Mouse (Mus musculus) megakaryocyte, embryonic 14.5 days (primary cell): ENCODE data around the gene Map7d3. TPM values are rescaled to one million over a fixed set of nuclear protein-coding genes. Genes with fewer than 3 reads are reported as not detected.

Experiments
- H3K27me3 ChIP-seq: replicated peaks from 2 replicates; pipeline ENCODE3; 2012; ENCODE audit warnings: inconsistent platforms
- H3K36me3 ChIP-seq: replicated peaks from 2 replicates; pipeline ENCODE3; 2012; ENCODE audit warnings: low read length, inconsistent platforms, mixed read lengths
- H3K4me1 ChIP-seq: 2 replicates; pipeline ENCODE4 v1.6.1; 2012; ENCODE audit warnings: inconsistent platforms
- H3K4me3 ChIP-seq: replicated peaks from 2 replicates; pipeline ENCODE3; 2012; ENCODE audit warnings: moderate library complexity, mild to moderate bottlenecking, inconsistent platforms
- H3K9me3 ChIP-seq: 2 replicates; pipeline ENCODE4 v1.6.1; 2012; ENCODE audit warnings: inconsistent platforms
- FLI1 ChIP-seq: IDR thresholded peaks from 2 replicates; pipeline ENCODE4 v1.6.1; 2012; ENCODE audit warnings: low read length, inconsistent platforms, mixed read lengths
- GATA1 ChIP-seq: IDR thresholded peaks from 3 replicates; pipeline ENCODE4 v1.6.1; 2012; ENCODE audit warnings: mixed read lengths, low read length, inconsistent platforms, borderline replicate concordance
- polyA plus RNA-seq: library from polyadenylated mRNA; stranded (reverse); fragments of >175 nt; gene quantifications from 2 replicates; pipeline ENCODE4 v1.2.3, GENCODE M21; 2012; ENCODE audit warnings: low replicate concordance; ENCODE audit not compliant: insufficient read depth

Map7d3 gene
- 0.37 TPM in 1 of 2 replicates, not detected in the other for polyA plus RNA-seq

GRCm38 (mm10) chrX:56821765-56822603, at the start of gene Map7d3:
TSS of gene Map7d3 (minus strand) at chrX:56822326.
- Histone ChIP-seq H3K4me1 (peaks cover 6% of the 10 kb centered on the region; the same call in 1 of the 2 replicates), H3K9me3 (no peaks in the 10 kb centered on the region), H3K27me3 (peaks cover 10% of the 10 kb centered on the region), H3K4me3 (peak within 1 kb of the TSS; percentile 91), H3K36me3 (no peaks in the 10 kb centered on the region)
- TF ChIP-seq FLI1 (no peak), GATA1 (no peak)

- Histone ChIP-seq H3K9me3 (no peaks in the 10 kb centered on the region), H3K4me3 (no peak within 1 kb of the TSS), H3K4me1 (no peaks in the 10 kb centered on the region), H3K36me3 (no peaks in the 10 kb centered on the region), H3K27me3 (peaks cover 2% of the 10 kb centered on the region)
- TF ChIP-seq FLI1 (no peak), GATA1 (no peak)
Observed at GRCm38 (mm10) chrX:56869863-56870262, 47.7 kb upstream of the Map7d3 start, which contains the start of gene Adgrg4. TSS of gene Adgrg4 (plus strand) at chrX:56870163.

- Histone ChIP-seq H3K9me3 (no peaks in the 10 kb centered on the region), H3K4me1 (peaks cover 3% of the 10 kb centered on the region; the same call in 1 of the 2 replicates), H3K36me3 (no peaks in the 10 kb centered on the region), H3K27me3 (peaks cover 9% of the 10 kb centered on the region), H3K4me3 (no peak overlapping the region)
- TF ChIP-seq FLI1 (no peak), GATA1 (no peak)
Observed at GRCm38 (mm10) chrX:56841255-56841654, 19.1 kb upstream of the Map7d3 start.

DNA sequence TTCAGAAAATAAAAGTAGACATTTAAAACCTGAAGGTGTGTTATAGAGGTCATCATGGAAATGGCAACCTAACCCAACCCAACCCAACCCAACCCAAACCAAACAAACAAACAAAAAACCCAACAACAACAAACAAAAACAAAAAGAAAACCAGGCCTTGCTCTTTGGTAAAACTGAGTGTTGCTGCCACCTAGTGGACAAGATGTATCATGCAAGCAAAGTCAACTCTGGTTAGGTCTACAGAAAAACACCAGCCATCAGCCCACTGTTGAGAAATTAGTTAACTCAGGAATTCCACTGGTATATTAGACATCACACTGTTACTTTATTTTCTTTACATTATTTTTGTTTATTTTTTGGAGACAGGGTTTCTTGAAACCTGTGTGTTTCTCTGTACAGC, 17.2 kb upstream of the Map7d3 start:
- H3K27me3 ChIP-seq: peaks cover 6% of the 10 kb centered on the region
- no peaks in the 10 kb centered on the region for H3K9me3 ChIP-seq
- no peak overlapping the region for H3K4me3 ChIP-seq
- no peak for TF ChIP-seq GATA1
- no peak for TF ChIP-seq FLI1
- H3K4me1 ChIP-seq: peaks cover 9% of the 10 kb centered on the region; the same call in 1 of the 2 replicates
- H3K36me3 ChIP-seq: no peaks in the 10 kb centered on the region

DNA sequence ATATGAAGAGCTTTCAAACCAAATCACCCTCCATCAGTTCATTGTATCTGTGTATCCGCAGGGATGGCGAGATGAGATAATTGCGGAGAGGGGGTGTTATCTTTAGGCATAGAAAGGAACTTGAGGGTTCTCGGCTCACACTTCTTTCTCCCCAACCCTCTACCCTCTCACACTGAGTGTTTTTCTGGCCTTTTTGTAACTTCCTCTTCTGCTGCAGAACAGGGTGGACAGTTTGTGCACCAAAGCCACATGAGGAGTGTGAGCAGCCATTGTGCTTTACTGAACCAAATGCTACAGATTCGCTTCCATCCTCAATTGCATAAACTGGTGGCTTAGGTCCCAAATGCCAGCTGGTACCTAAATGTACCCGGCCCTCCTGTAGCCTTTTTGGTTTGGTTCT, 13.7 kb upstream of the Map7d3 start:
- TF ChIP-seq GATA1 (no peak), FLI1 (no peak)
- H3K9me3 ChIP-seq: no peaks in the 10 kb centered on the region
- no peak overlapping the region for H3K4me3 ChIP-seq
- peaks cover 9% of the 10 kb centered on the region; the same call in 1 of the 2 replicates for H3K4me1 ChIP-seq
- peaks cover 6% of the 10 kb centered on the region for H3K27me3 ChIP-seq
- H3K36me3 ChIP-seq: no peaks in the 10 kb centered on the region

DNA sequence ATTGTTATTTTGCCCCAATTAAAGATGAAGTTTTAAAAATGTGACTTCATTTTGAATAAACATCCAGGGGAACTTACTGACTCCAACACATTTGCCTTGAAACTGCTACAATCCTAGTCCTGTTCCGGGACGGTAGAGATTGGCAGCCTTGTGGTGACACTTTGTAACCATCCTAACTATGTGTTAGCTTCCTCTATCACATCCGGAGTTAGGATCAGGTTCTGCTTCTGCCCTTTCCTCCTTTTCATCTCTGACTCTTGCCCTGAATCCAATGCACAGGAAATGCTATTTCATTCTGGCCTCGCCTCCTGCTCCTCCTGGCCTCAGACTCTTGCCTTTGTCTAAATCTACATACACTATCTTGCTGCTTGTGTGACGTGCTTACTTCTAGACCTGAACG, 5.4 kb upstream of the Map7d3 start:
- no peaks in the 10 kb centered on the region for H3K9me3 ChIP-seq
- H3K4me3 ChIP-seq: no peak overlapping the region
- TF ChIP-seq GATA1 (no peak), FLI1 (no peak)
- peaks cover 11% of the 10 kb centered on the region for H3K27me3 ChIP-seq
- H3K36me3 ChIP-seq: no peaks in the 10 kb centered on the region
- H3K4me1 ChIP-seq: peaks cover 7% of the 10 kb centered on the region

DNA sequence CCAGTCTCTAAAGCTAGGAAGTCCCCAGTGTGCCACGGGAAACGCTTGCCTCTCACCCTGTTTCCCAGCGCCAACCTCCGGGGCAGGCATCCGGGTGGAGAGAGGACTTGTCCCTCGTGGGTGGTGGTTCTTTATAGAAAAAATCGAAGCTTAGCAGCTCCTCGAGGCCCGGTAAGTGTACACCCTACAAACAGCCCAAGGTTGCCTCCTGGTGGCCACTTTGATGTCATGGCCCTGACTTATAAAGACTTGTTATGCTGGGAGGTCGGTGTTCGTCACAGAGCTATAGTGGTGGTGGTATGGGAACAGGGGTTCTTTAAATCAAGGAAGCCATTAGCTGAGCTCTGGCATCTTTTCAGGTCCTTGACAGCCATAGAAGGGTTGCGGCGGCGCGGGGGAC, 30.9 kb downstream of the Map7d3 start:
- TF ChIP-seq GATA1: no peak
- no peak for TF ChIP-seq FLI1
- Histone ChIP-seq H3K36me3 (peaks cover 84% of the 10 kb centered on the region), H3K27me3 (peaks cover 14% of the 10 kb centered on the region), H3K4me3 (no peak overlapping the region), H3K9me3 (no peaks in the 10 kb centered on the region), H3K4me1 (peaks cover 3% of the 10 kb centered on the region)

DNA sequence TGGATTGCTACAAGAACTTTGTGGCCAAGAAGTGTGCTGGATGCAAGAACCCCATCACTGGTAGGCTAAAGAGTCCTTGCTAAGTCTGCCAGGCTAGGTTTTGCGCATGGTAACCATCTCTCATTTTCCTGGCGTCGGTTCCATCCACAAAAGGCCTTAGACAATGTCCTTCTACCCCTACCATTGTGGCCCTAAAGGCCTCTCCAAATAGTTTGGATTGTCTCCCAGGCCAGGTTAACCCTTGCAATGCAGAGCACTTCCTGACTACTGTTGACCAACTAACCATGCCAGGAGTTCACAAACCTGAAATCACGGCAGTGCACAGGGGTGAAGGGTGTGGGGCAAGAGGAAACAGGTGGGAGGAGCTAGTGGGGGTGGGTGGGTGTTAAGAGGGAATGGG, 31.5 kb downstream of the Map7d3 start:
- Histone ChIP-seq H3K9me3 (no peaks in the 10 kb centered on the region), H3K4me1 (peaks cover 3% of the 10 kb centered on the region), H3K36me3 (peaks cover 91% of the 10 kb centered on the region), H3K4me3 (no peak overlapping the region), H3K27me3 (peaks cover 14% of the 10 kb centered on the region)
- TF ChIP-seq GATA1 (no peak), FLI1 (no peak)

- Histone ChIP-seq H3K4me1 (peaks cover 3% of the 10 kb centered on the region; the same call in 1 of the 2 replicates), H3K4me3 (no peak overlapping the region), H3K36me3 (peaks cover 64% of the 10 kb centered on the region), H3K27me3 (peaks cover 14% of the 10 kb centered on the region), H3K9me3 (no peaks in the 10 kb centered on the region)
- TF ChIP-seq FLI1: no peak
- no peak for TF ChIP-seq GATA1
Observed at GRCm38 (mm10) chrX:56787486-56787885, 34.6 kb downstream of the Map7d3 start.

- TF ChIP-seq GATA1 (no peak), FLI1 (no peak)
- Histone ChIP-seq H3K4me1 (peaks cover 3% of the 10 kb centered on the region; the same call in 1 of the 2 replicates), H3K9me3 (no peaks in the 10 kb centered on the region), H3K27me3 (peaks cover 14% of the 10 kb centered on the region), H3K36me3 (peaks cover 56% of the 10 kb centered on the region), H3K4me3 (no peak overlapping the region)
Observed at GRCm38 (mm10) chrX:56786281-56787061, 35.7 kb downstream of the Map7d3 start.
